Mouse (Mus musculus) E14TG2a.4 (cell line): Measurements from ENCODE around the gene Plin3.

Source experiments
- H3K27me3 ChIP-seq: 2 replicates; pipeline ENCODE4 v1.6.1; 2014; ENCODE audit warnings: low read length, control low read depth; ENCODE audit not compliant: insufficient read depth
- H3K36me3 ChIP-seq: 2 replicates; pipeline ENCODE4 v1.6.1; 2014; ENCODE audit warnings: low read length, control low read depth; ENCODE audit not compliant: insufficient read depth
- H3K4me1 ChIP-seq: replicated peaks from 2 replicates; pipeline ENCODE4 v1.6.1; 2014; ENCODE audit warnings: low read depth, low read length, control low read depth
- H3K4me3 ChIP-seq: replicated peaks from 2 replicates; pipeline ENCODE4 v1.5.1; 2014; ENCODE audit warnings: mild to moderate bottlenecking, low read length
- H3K9me3 ChIP-seq: 2 replicates; pipeline ENCODE4 v1.6.1; 2014; ENCODE audit warnings: low read length, control low read depth
- CTCF ChIP-seq: conservative IDR thresholded peaks from 2 replicates; pipeline ENCODE4 v1.5.1; 2014; ENCODE audit warnings: low read length
- NANOG ChIP-seq: IDR thresholded peaks from 2 replicates; pipeline ENCODE4 v1.6.1; 2014; ENCODE audit warnings: borderline replicate concordance, low read length, mixed read lengths
- POU5F1 ChIP-seq: IDR thresholded peaks from 2 replicates; pipeline ENCODE4 v1.6.1; 2014; ENCODE audit warnings: low read length, borderline replicate concordance

The Plin3 gene

GRCm38 (mm10) chr17:56291826-56292475 is 722 bp downstream of the Plin3 start:
- no peaks in the 10 kb centered on the region for H3K9me3 ChIP-seq
- TF ChIP-seq POU5F1 (no peak), CTCF (no peak), NANOG (no peak)
- peak overlapping the region; percentile 70 for H3K4me3 ChIP-seq
- H3K36me3 ChIP-seq: peaks cover 6% of the 10 kb centered on the region
- peaks cover 19% of the 10 kb centered on the region for H3K27me3 ChIP-seq
- H3K4me1 ChIP-seq: peaks cover 72% of the 10 kb centered on the region

- H3K27me3 ChIP-seq: peaks cover 18% of the 10 kb centered on the region
- TF ChIP-seq POU5F1 (no peak), CTCF (peak; percentile 72)
- no peaks in the 10 kb centered on the region for H3K9me3 ChIP-seq
Measured at GRCm38 (mm10) chr17:56291171-56291511, 1.5 kb downstream of the Plin3 start.

GRCm38 (mm10) chr17:56290388-56291170 is 2.1 kb downstream of the Plin3 start:
- peaks cover 13% of the 10 kb centered on the region for H3K27me3 ChIP-seq
- TF ChIP-seq NANOG (no peak), POU5F1 (no peak), CTCF (no peak)
- H3K4me3 ChIP-seq: peak overlapping the region; percentile 84
- H3K9me3 ChIP-seq: no peaks in the 10 kb centered on the region
- H3K4me1 ChIP-seq: peaks cover 76% of the 10 kb centered on the region
- peaks cover 20% of the 10 kb centered on the region for H3K36me3 ChIP-seq

More at GRCm38 (mm10) chr17:56291171-56291511, 1.5 kb downstream of the Plin3 start:
- Histone ChIP-seq H3K4me3 (peak overlapping the region; percentile 70), H3K4me1 (peaks cover 72% of the 10 kb centered on the region), H3K36me3 (peaks cover 14% of the 10 kb centered on the region)

- Histone ChIP-seq H3K4me1 (peaks cover 84% of the 10 kb centered on the region), H3K9me3 (no peaks in the 10 kb centered on the region), H3K4me3 (peak overlapping the region; percentile 84), H3K27me3 (peaks cover 10% of the 10 kb centered on the region), H3K36me3 (peaks cover 29% of the 10 kb centered on the region)
- TF ChIP-seq NANOG (peak; percentile 76; the same call in 1 of the 2 replicates), POU5F1 (no peak)
Measured at GRCm38 (mm10) chr17:56289371-56290331, 3.0 kb downstream of the Plin3 start.

GRCm38 (mm10) chr17:56288866-56289265 is 3.8 kb downstream of the Plin3 start:
- peaks cover 83% of the 10 kb centered on the region for H3K4me1 ChIP-seq
- H3K36me3 ChIP-seq: peaks cover 37% of the 10 kb centered on the region
- peak overlapping the region; percentile 84 for H3K4me3 ChIP-seq
- 0 out of 2 replicates have a peak, but pooled peaks cover 2% of the 10 kb centered on the region for H3K27me3 ChIP-seq
- no peaks in the 10 kb centered on the region for H3K9me3 ChIP-seq
- TF ChIP-seq CTCF (no peak), NANOG (no peak), POU5F1 (no peak)

- Histone ChIP-seq H3K9me3 (no peaks in the 10 kb centered on the region), H3K36me3 (peaks cover 47% of the 10 kb centered on the region), H3K27me3 (no peaks in the 10 kb centered on the region), H3K4me1 (peaks cover 87% of the 10 kb centered on the region), H3K4me3 (peak overlapping the region; percentile 84)
- TF ChIP-seq CTCF (no peak), POU5F1 (no peak), NANOG (no peak)
Measured at GRCm38 (mm10) chr17:56287830-56288229, 4.8 kb downstream of the Plin3 start.

GRCm38 (mm10) chr17:56285995-56286394 is 6.7 kb downstream of the Plin3 start:
- H3K9me3 ChIP-seq: no peaks in the 10 kb centered on the region
- no peaks in the 10 kb centered on the region for H3K27me3 ChIP-seq
- H3K4me3 ChIP-seq: no peak overlapping the region
- no peak for TF ChIP-seq CTCF
- no peak for TF ChIP-seq POU5F1
- no peak for TF ChIP-seq NANOG
- H3K4me1 ChIP-seq: peaks cover 88% of the 10 kb centered on the region
- H3K36me3 ChIP-seq: peaks cover 64% of the 10 kb centered on the region

GRCm38 (mm10) chr17:56283316-56283715 is 9.4 kb downstream of the Plin3 start:
- Histone ChIP-seq H3K4me1 (peaks cover 94% of the 10 kb centered on the region), H3K9me3 (no peaks in the 10 kb centered on the region), H3K4me3 (no peak overlapping the region), H3K36me3 (peaks cover 88% of the 10 kb centered on the region), H3K27me3 (no peaks in the 10 kb centered on the region)
- TF ChIP-seq NANOG (no peak), POU5F1 (no peak), CTCF (no peak)
